Mouse (Mus musculus) lung, postnatal 0 days (tissue): Measurements from ENCODE around the gene Nrxn3.

Source experiments
- CTCF ChIP-seq: IDR thresholded peaks from 2 replicates; pipeline ENCODE4 v1.5.1; 2016; ENCODE audit warnings: antibody characterized with exemption, mild to moderate bottlenecking
- EP300 ChIP-seq: IDR thresholded peaks from 2 replicates; pipeline ENCODE4 v1.6.1; 2016; ENCODE audit warnings: antibody characterized with exemption, mild to moderate bottlenecking, control low read depth

DNA sequence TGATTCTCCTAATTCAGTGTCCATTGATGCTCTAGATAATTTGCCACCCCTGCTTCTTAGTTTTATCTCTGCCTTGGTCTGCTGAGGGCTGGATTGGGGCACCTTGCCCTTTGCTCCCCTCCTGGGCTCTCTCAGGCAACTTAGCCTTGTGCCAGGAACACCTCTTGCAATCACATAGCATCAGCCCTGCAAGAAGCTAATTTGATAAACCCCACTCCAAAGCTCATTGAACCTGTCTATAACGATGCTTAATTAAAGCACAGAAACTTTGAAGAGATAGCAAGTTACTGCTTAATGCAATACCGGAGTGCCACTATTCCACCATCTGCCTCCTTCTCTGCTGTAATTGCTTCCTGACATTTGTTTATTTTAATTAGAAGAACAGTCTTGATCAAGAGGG lies 42.1 kb downstream of the Nrxn3 start:
- TF ChIP-seq EP300, result no peak
- TF ChIP-seq CTCF, result no peak
